Mouse (Mus musculus) MEL (cell line): ENCODE results near the gene Lsm5.

Experiments used
- CTCF ChIP-seq, 3 experiments: IDR thresholded peaks in 2 of 3; conservative IDR thresholded peaks in 1 of 3; 2 replicates each; pipeline ENCODE4 v1.5.1; 2011 to 2012; ENCODE audit warnings: low read length in 3 of 3, low read depth in 2 of 3, mild to moderate bottlenecking in 2 of 3, improper control_type of control experiment in 1 of 3, inconsistent platforms in 1 of 3, mixed read lengths in 1 of 3, moderate library complexity in 1 of 3; ENCODE audit not compliant: control insufficient read depth in 1 of 3, insufficient read depth in 1 of 3, poor library complexity in 1 of 3, severe bottlenecking in 1 of 3
- MAZ ChIP-seq: IDR thresholded peaks from 2 replicates; pipeline ENCODE4 v1.6.1; 2012; ENCODE audit warnings: low read depth, mild to moderate bottlenecking, inconsistent platforms, low read length, improper control_type of control experiment
- POLR2A ChIP-seq, 2 experiments: IDR thresholded peaks; 2 replicates each; pipeline ENCODE4 v1.6.1; 2011 to 2012; ENCODE audit warnings: low read length in 2 of 2, mild to moderate bottlenecking in 2 of 2, control low read depth in 1 of 2, improper control_type of control experiment in 1 of 2, low read depth in 1 of 2, moderate library complexity in 1 of 2; ENCODE audit not compliant: control insufficient read depth in 1 of 2, insufficient read depth in 1 of 2, poor library complexity in 1 of 2
- TAL1 ChIP-seq: IDR thresholded peaks from 2 replicates; pipeline ENCODE4 v1.6.1; 2012; ENCODE audit warnings: mild to moderate bottlenecking, inconsistent platforms, low read length, moderate library complexity, mixed read lengths
- USF2 ChIP-seq, 2 experiments: IDR thresholded peaks; 2 replicates each; pipeline ENCODE4 v1.6.1; 2011 to 2012; ENCODE audit warnings: improper control_type of control experiment in 2 of 2, low read length in 2 of 2, borderline replicate concordance in 1 of 2, inconsistent platforms in 1 of 2, low read depth in 1 of 2, mild to moderate bottlenecking in 1 of 2; ENCODE audit not compliant: insufficient read depth in 1 of 2

GRCm38 (mm10) chr6:56745950-56746543 is 41.5 kb upstream of the Lsm5 start:
- TF ChIP-seq CTCF (IDR thresholded peaks at IDR 0.05 in 2 of 3, conservative IDR thresholded peaks at IDR 0.05 in 1 of 3; ENCODE audit: control insufficient read depth in 1 of 3, insufficient read depth in 1 of 3, low read depth in 2 of 3, low read length in 3 of 3, poor library complexity in 1 of 3, severe bottlenecking in 1 of 3): no peak
- no peak for TF ChIP-seq USF2 (IDR thresholded peaks at IDR 0.05; ENCODE audit: borderline replicate concordance in 1 of 2, insufficient read depth in 1 of 2, low read depth in 1 of 2, low read length in 2 of 2)
- no peak for TF ChIP-seq MAZ
- no peak for TF ChIP-seq TAL1
- TF ChIP-seq POLR2A (IDR thresholded peaks at IDR 0.05; ENCODE audit: control insufficient read depth in 1 of 2, insufficient read depth in 1 of 2, low read depth in 1 of 2, low read length in 2 of 2, poor library complexity in 1 of 2): no peak
